Mouse (Mus musculus) cerebellum, adult 8-10 months (tissue): ENCODE results near the gene Add1.
"Not testable (repeated sequence)": the region's sequence is repeated elsewhere in the genome, so short reads cannot be mapped to it uniquely, and the experiment has no call there.

Experiments
- DNase-seq: peaks from one replicate; pipeline ENCODE4 v3.0.0; 2022

The Add1 gene

DNA sequence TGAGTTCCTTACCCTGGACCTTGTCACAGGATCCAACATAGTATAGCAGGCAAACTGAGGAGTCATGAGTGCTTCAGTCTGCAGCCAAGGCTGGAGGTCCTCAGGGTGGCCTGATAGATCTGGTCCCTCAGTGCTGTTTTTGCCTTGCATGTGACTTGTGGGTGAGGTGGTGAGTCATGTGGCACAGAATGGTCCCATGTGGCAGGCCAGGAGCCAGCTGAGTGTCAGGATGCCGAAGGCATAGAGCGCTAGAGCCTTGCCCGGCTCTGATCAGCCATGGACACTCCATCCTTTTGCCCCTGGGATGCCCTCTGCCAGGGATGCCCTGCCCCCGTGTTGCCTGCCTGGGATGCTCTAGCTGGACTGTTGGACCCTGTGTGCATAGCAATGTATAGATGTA is 21.6 kb upstream of the Add1 start:
- no peak for DNase-seq

GRCm38 (mm10) chr5:34563854-34564253 is 9.6 kb upstream of the Add1 start:
- DNase-seq, result no peak

DNA sequence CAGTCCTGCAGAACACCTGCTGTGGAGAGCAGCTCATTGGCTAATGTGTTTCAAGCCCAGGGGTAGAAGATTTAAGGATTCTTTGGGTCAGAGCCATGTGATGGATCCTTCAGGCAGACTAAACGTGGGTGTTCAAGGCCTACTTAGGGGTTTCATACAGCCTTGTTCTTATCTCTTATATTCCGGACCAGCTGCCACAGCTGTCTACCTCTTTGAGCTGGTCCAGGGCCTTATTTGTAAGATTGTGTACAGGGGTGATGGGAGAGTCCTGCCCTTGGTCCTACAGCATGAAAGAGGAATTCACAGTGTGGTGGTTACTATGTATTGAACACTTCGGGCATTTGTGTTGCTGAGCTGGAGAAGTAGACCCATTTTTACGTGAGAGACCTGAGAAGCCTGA is 9.2 kb upstream of the Add1 start:
- DNase-seq, result no peak

GRCm38 (mm10) chr5:34565545-34566283 is 7.8 kb upstream of the Add1 start:
- DNase-seq, result no peak

DNA sequence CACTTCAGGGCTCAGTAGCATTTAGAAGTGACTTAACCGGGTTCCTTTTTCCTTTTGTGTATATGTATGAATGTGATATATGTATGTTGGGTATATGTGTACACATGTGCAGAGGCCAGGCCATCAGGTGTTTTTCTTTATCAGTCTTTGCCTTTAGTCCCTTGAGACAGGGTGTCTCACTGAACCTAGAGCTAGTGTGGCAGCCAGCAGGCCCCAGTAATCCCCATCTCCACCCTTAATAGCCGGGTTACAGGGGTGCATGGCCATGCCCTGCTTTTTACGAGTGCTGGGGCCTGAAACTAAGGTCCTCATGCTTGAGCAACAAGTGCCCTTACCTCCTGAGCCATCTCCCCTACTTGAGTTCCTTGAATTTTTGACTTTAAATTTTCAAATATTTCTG is 1.9 kb upstream of the Add1 start:
- no peak for DNase-seq

DNA sequence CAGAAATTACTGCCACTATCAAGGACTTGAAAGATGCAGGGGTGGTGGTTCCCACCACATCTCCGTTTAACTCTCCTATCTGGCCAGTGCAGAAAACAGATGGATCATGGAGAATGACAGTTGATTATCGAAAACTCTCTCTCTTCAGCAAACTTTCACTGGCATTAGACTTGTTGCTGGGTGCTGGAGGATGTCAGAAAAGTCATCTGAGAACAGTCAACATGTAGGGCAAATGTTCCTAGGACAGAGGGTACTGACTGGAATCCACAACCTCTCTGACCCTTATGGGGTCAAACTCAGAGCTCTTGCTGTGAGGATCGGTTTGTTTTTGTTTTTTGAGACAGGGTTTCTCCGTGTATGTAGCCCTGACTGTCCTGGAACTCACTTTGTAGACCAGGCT is 896 bp upstream of the Add1 start:
- DNase-seq, result not testable (repeated sequence)

DNA sequence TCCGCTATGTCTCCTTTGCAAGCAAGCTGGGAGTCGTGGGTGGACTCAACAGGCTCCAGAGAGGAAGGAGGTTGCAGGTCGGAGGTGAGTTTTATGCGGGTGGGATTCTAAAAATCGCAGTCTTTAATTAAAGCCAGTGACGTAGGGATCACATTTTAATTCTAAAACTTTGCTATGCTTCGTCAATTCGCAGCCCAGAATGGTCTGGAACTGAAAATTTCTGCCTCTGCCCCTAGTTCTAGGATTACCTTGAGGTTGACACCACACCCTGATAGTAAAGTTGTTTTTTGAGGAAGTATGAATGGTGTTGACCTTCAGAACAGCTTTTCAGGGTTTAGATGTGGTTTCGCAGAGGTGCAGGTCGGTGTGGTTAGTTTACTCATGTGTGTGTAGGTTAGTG is 1.3 kb downstream of the Add1 start:
- no peak for DNase-seq

- no peak for DNase-seq
Measured at GRCm38 (mm10) chr5:34576286-34576685, 2.8 kb downstream of the Add1 start.

- no peak for DNase-seq
Measured at GRCm38 (mm10) chr5:34578038-34578655, 4.7 kb downstream of the Add1 start.

DNA sequence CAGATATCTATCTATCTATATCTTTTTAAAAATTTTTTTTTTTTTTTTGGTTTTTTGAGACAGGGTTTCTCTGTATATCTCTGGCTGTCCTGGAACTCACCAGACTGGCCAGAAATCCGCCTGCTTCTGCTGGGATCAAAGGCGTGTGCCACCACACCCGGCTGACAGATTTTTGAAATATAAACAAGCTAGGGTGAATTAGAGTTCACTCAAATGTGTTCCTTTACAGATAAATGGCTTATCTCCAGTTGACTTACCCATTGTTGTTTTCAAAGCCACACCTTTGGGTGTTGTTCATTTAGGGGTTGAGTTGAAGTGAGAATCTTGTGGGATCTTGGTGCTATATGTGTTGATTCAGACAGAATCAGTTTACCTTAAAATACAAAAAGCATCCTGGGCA is 5.9 kb downstream of the Add1 start:
- no peak for DNase-seq

DNA sequence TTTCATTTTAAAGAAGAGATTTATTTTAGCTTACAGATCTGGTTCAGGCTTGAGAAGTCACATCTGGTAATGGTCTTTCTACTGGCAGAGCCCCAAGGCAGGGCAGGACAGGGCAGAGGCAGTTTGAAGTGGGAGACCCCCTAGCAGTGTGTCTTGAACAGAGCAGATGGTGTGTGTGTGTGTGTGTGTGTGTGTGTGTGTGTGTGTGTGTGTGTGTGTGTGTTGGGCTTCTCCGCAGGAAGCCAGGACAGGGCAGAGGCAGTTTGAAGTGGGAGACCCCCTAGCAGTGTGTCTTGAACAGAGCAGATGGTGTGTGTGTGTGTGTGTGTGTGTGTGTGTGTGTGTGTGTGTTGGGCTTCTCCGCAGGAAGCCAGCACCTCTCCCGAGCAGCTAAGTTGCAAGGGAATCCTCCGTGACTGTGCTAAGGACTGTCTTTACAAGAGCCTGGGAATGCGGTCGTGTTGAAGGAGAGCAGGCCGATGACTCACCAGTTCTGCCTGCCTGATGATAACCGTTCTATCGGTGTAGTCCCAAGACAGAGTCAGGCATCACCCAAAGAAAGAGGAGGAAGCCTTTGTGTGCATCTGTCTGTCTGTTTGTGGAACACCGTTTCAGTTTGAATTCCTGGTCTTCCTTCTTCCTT is 8.3 kb downstream of the Add1 start:
- peak; percentile 30 for DNase-seq

DNA sequence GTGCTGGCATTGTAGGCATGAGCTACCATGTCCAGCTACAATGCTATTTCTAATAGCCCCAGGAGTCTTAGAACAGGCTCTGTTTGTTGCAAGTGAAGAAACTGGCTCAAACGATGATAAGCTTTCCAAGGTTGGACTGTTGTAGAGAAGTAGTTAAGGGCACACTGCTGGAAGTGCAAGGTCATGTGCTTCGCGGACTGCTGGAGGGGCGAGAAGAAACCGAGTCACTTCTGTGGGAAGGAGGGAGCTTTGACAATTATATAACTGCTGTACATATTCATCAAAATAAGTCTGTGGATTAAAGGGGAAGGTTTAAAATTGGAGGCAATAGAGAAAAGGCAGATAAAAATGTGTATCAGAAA is 8.8 kb downstream of the Add1 start:
- no peak for DNase-seq

- DNase-seq, result no peak
Measured at GRCm38 (mm10) chr5:34585216-34585615, 11.8 kb downstream of the Add1 start.

GRCm38 (mm10) chr5:34587881-34588280 is 14.4 kb downstream of the Add1 start:
- DNase-seq, result no peak

DNA sequence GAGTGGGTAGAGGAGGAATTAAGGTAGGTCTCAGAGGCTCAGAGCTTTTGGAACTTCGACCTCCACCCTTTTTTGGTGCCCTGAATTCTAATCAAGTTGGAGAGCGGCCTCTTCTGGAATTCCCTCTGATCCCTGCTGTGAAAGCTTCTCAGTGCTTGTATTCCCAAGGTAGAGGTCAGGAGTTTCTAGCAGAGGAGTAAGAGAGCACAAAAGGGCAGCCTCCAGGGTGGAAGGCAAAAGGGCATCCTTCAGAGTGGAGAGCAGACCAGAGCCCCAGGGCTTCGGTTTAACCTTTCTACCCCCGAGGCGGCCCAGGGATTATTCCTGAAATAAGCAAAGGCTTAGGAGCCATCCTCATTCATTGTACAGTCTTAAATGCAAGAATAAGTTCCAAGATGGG is 16.6 kb downstream of the Add1 start:
- no peak for DNase-seq

GRCm38 (mm10) chr5:34590702-34591101 is 17.2 kb downstream of the Add1 start:
- DNase-seq, result no peak

- DNase-seq, result no peak
Measured at GRCm38 (mm10) chr5:34591388-34592004, 18.0 kb downstream of the Add1 start.

DNA sequence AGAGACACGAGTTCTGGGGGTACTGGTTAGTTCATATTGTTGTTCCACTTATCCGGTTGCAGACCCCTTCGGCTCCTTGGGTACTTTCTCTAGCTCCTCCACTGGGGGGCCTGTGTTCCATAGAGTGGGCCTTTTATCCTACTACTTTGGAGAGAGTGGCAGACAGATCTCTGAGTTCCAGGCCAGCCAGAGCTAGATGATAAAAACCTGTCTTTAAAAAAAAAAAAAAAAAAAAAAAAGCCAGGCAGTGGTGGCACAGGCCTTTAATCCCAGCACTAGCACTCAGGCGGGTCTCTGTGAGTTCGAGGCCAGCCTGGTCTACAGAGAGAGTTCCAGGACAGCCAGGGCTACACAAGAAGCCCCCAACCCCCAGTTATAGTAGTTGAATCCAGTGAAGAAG is 18.8 kb downstream of the Add1 start:
- DNase-seq, result not testable (repeated sequence)

GRCm38 (mm10) chr5:34592666-34593065 is 19.2 kb downstream of the Add1 start:
- DNase-seq, result no peak

DNA sequence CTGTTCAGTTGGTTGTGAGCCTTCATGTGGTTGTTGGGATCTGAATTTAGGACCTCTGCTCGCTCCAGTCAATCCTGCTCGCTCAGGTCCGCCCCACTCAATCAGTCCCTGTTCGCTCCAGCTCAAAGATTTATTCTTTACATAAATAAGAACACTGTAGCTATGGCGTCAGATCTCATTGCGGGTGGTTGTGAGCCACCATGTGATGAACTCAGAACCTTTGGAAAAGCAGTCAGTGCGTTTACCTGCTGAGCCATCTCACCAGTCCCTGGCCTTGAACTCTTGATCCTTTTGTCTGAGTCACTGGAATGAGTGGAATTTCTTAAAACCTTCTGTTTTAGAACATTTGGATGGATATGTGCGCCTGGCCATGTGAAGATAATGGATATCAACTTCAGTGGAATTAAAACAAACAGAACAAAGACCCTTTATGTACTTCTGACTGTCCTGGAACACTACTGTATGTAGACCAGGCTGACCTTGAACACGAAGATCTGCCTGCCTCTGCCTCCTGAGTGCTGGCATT is 19.8 kb downstream of the Add1 start:
- DNase-seq, result no peak

GRCm38 (mm10) chr5:34604576-34604975 is 31.1 kb downstream of the Add1 start:
- no peak for DNase-seq

GRCm38 (mm10) chr5:34607100-34607880 is 33.8 kb downstream of the Add1 start:
- DNase-seq, result peak; percentile 39

- peak; percentile 39 for DNase-seq
Measured at GRCm38 (mm10) chr5:34608226-34608625, 34.8 kb downstream of the Add1 start.
